In the genomic region with DNA sequence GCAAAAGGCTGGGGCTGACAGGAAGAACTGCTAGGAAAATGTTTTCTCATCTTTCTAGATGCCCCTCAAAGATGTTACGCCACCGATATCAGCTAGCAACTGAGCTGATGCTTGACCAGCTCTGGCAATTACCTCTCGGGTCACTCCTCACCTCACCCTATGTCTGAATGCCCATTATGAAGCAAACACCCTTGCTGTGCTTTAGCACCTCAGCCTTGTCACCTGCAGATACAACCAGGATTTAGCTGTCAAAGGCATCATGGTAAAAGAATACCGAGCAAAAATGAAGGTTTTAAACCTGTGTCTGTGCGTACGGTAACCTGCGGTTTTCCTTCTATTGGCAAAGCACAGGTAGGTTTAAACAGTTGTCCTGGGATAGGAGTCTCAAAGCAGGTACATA, we compare ENCODE assay signal across 48 mouse cellular contexts. TPM values are rescaled to one million over a fixed set of nuclear protein-coding genes. Genes with fewer than 3 reads are reported as not detected.
"Had no signal": no experiment of that assay in that cellular context is flagged by ENCODE, and none has a peak within 500 bp of the region (broad histone marks: within the 10 kb centered on the region; RNA-seq: fewer than 3 reads in every experiment).

A gene (minus strand): TSS at position 101 of the 400 bp plus-strand sequence.

- H3K4me2 ChIP-seq: limb, embryonic 12.5 days; limb, embryonic 13.5 days; limb, embryonic 15.5 days; liver, embryonic 11.5 days; liver, embryonic 12.5 days; liver, embryonic 13.5 days; liver, embryonic 15.5 days; lung, embryonic 14.5 days; lung, embryonic 15.5 days; midbrain, embryonic 11.5 days; midbrain, embryonic 12.5 days; midbrain, embryonic 13.5 days; midbrain, embryonic 15.5 days had no signal

- H3K9ac ChIP-seq: limb, embryonic 12.5 days; limb, embryonic 13.5 days; limb, embryonic 15.5 days; liver, embryonic 12.5 days; liver, embryonic 13.5 days; liver, embryonic 14.5 days; liver, embryonic 15.5 days; liver, postnatal 0 days; lung, embryonic 14.5 days; lung, embryonic 15.5 days; midbrain, embryonic 12.5 days; midbrain, embryonic 13.5 days; midbrain, embryonic 15.5 days had no signal

- DNase-seq: left cerebral cortex, postnatal 4 days; liver; liver, embryonic 13.5 days; liver, postnatal 0 days; lung, adult 18-20 months; lung, adult 2 months; lung, embryonic 14.5 days; lung, postnatal 10 days; lung, postnatal 14 days; lung, postnatal 36 days; lung, postnatal 4 days; midbrain, embryonic 14.5 days had no signal

- H3K4me1 ChIP-seq: limb, embryonic 10.5 days; limb, embryonic 12.5 days; limb, embryonic 13.5 days; limb, embryonic 15.5 days; liver, embryonic 12.5 days; liver, embryonic 13.5 days; liver, embryonic 15.5 days; lung, embryonic 15.5 days; megakaryocyte, embryonic 14.5 days; midbrain, embryonic 10.5 days; midbrain, embryonic 12.5 days; midbrain, embryonic 13.5 days; midbrain, embryonic 15.5 days had no signal

- ATAC-seq: liver, embryonic 12.5 days; liver, postnatal 0 days; lung, postnatal 0 days; midbrain, embryonic 13.5 days; midbrain, embryonic 15.5 days; midbrain, embryonic 16.5 days had no signal

- H3K36me3 ChIP-seq: limb, embryonic 10.5 days; limb, embryonic 12.5 days; limb, embryonic 13.5 days; limb, embryonic 15.5 days; liver, embryonic 12.5 days; liver, embryonic 13.5 days; liver, embryonic 15.5 days; lung, embryonic 15.5 days; midbrain, embryonic 10.5 days; midbrain, embryonic 12.5 days; midbrain, embryonic 13.5 days; midbrain, embryonic 15.5 days had no signal

- H3K9me3 ChIP-seq: limb, embryonic 10.5 days; limb, embryonic 12.5 days; limb, embryonic 13.5 days; limb, embryonic 15.5 days; liver, embryonic 12.5 days; liver, embryonic 13.5 days; liver, embryonic 15.5 days; lung, embryonic 15.5 days; megakaryocyte, embryonic 14.5 days; midbrain, embryonic 10.5 days; midbrain, embryonic 12.5 days; midbrain, embryonic 13.5 days; midbrain, embryonic 15.5 days had no signal

- H3K27me3 ChIP-seq: limb, embryonic 12.5 days; limb, embryonic 13.5 days; limb, embryonic 15.5 days; liver, embryonic 12.5 days; liver, embryonic 13.5 days; liver, embryonic 15.5 days; lung, embryonic 15.5 days; megakaryocyte, embryonic 14.5 days; midbrain, embryonic 12.5 days; midbrain, embryonic 13.5 days; midbrain, embryonic 15.5 days had no signal

- H3K27ac ChIP-seq: left cerebral cortex, adult 2 months; limb, embryonic 10.5 days; limb, embryonic 12.5 days; limb, embryonic 13.5 days; limb, embryonic 15.5 days; liver, embryonic 12.5 days; liver, embryonic 13.5 days; liver, embryonic 14.5 days; liver, embryonic 15.5 days; lung, embryonic 15.5 days; macrophage; midbrain, embryonic 10.5 days; midbrain, embryonic 12.5 days; midbrain, embryonic 13.5 days; midbrain, embryonic 15.5 days had no signal

- H3K4me3 ChIP-seq: left cerebral cortex, adult 2 months; limb, embryonic 10.5 days; limb, embryonic 12.5 days; limb, embryonic 13.5 days; limb, embryonic 15.5 days; liver, embryonic 12.5 days; liver, embryonic 13.5 days; liver, embryonic 15.5 days; lung, embryonic 15.5 days; megakaryocyte, embryonic 14.5 days; midbrain, embryonic 10.5 days; midbrain, embryonic 12.5 days; midbrain, embryonic 13.5 days; midbrain, embryonic 15.5 days; myocyte had no signal

RNA-seq across cellular contexts. Expression of the gene that starts here (rescaled TPM):
- total RNA-seq: left cerebral cortex, adult 18-20 months; left cerebral cortex, adult 2 months; left cerebral cortex, adult 8-10 months; left cerebral cortex, postnatal 10 days; left cerebral cortex, postnatal 14 days; left cerebral cortex, postnatal 25 days; left cerebral cortex, postnatal 36 days; left cerebral cortex, postnatal 4 days; liver, adult 2 months; megakaryocyte progenitor cell, adult 5-6 weeks; megakaryocyte, adult 5-6 weeks; megakaryocyte-erythroid progenitor cell, adult 5-6 weeks; midbrain, postnatal 0 days; monocyte, adult 5-6 weeks had no signal
- polyA plus RNA-seq: limb, embryonic 10.5 days; limb, embryonic 11.5 days; limb, embryonic 12.5 days; limb, embryonic 13.5 days; limb, embryonic 14.5 days; limb, embryonic 15.5 days; liver, adult 2 months; liver, embryonic 11.5 days; liver, embryonic 12.5 days; liver, embryonic 13.5 days; liver, embryonic 14.5 days; liver, embryonic 15.5 days; liver, embryonic 16.5 days; liver, postnatal 0 days; lung, adult 2 months; lung, embryonic 14.5 days; lung, embryonic 15.5 days; lung, embryonic 16.5 days; lung, postnatal 0 days; macrophage; midbrain, embryonic 10.5 days; midbrain, embryonic 11.5 days; midbrain, embryonic 12.5 days; midbrain, embryonic 13.5 days; midbrain, embryonic 14.5 days; midbrain, embryonic 15.5 days; midbrain, embryonic 16.5 days; midbrain, postnatal 0 days; myocyte had no signal
